Mouse (Mus musculus) testis, adult 2 months (tissue): Measurements from ENCODE around the gene Ptpn7.

Source experiments
- CTCF ChIP-seq: fragments of 200-500 bp; IDR thresholded peaks from 2 replicates; pipeline ENCODE4 v1.5.1; 2012; ENCODE audit warnings: low read depth, mild to moderate bottlenecking, inconsistent platforms, low read length, moderate library complexity; ENCODE audit not compliant: control insufficient read depth, insufficient read depth, insufficient replicate concordance
- POLR2A ChIP-seq: fragments of 200-500 bp; IDR thresholded peaks from 2 replicates; pipeline ENCODE4 v1.6.1; 2012; ENCODE audit warnings: low read depth, mild to moderate bottlenecking, inconsistent platforms, low read length, moderate library complexity; ENCODE audit not compliant: control insufficient read depth

- TF ChIP-seq POLR2A: no peak
- TF ChIP-seq CTCF: no peak
Measured at GRCm38 (mm10) chr1:135177724-135178123, 45.2 kb downstream of the Ptpn7 start.
